Mouse (Mus musculus) testis, adult 2 months (tissue): ENCODE measurements at regions not wholly inside any gene's neighbourhood (a gene's known extent, or its start where the extent isn't known, plus 50 kb on each side); places are given as distances from the start of the nearest gene placed in this dataset.
A peak's percentile ranks its signal among the peaks of the same experiment; 100 is the strongest.

Experiments
- H3K27ac ChIP-seq: fragments of 200-500 bp; 2 replicates; pipeline ENCODE4 v1.5.1; 2012; ENCODE audit warnings: low read depth, low read length; ENCODE audit not compliant: control insufficient read depth, insufficient read depth
- H3K27me3 ChIP-seq: fragments of 200-500 bp; 2 replicates; pipeline ENCODE4 v1.6.1; 2012; ENCODE audit warnings: mild to moderate bottlenecking, low read length, moderate library complexity; ENCODE audit not compliant: control insufficient read depth, insufficient read depth
- H3K36me3 ChIP-seq: fragments of 200-500 bp; 2 replicates; pipeline ENCODE4 v1.6.1; 2012; ENCODE audit warnings: mild to moderate bottlenecking, low read length; ENCODE audit not compliant: control insufficient read depth, insufficient read depth
- H3K4me1 ChIP-seq: fragments of 200-500 bp; 2 replicates; pipeline ENCODE4 v1.6.1; 2012; ENCODE audit warnings: low read length; ENCODE audit not compliant: control insufficient read depth, insufficient read depth
- H3K4me3 ChIP-seq: fragments of 200-500 bp; 2 replicates; pipeline ENCODE4 v1.5.1; 2012; ENCODE audit warnings: low read depth, mild to moderate bottlenecking, low read length, moderate library complexity, mixed read lengths; ENCODE audit not compliant: control insufficient read depth
- CTCF ChIP-seq: fragments of 200-500 bp; IDR thresholded peaks from 2 replicates; pipeline ENCODE4 v1.5.1; 2012; ENCODE audit warnings: low read depth, mild to moderate bottlenecking, inconsistent platforms, low read length, moderate library complexity; ENCODE audit not compliant: control insufficient read depth, insufficient read depth, insufficient replicate concordance
- POLR2A ChIP-seq: fragments of 200-500 bp; IDR thresholded peaks from 2 replicates; pipeline ENCODE4 v1.6.1; 2012; ENCODE audit warnings: low read depth, mild to moderate bottlenecking, inconsistent platforms, low read length, moderate library complexity; ENCODE audit not compliant: control insufficient read depth

GRCm38 (mm10) chr3:118433441-118434021 lies 128.4 kb upstream of the Dpyd start:
- Histone ChIP-seq H3K27me3 (peaks cover 8% of the 10 kb centered on the region), H3K4me3 (peak overlapping the region; percentile 76), H3K36me3 (no peaks in the 10 kb centered on the region), H3K27ac (no peak overlapping the region), H3K4me1 (peaks cover 9% of the 10 kb centered on the region)
- no peak for TF ChIP-seq CTCF
- TF ChIP-seq POLR2A, result 0 out of 2 replicates have a peak, but pooled peaks have one; percentile 16

DNA sequence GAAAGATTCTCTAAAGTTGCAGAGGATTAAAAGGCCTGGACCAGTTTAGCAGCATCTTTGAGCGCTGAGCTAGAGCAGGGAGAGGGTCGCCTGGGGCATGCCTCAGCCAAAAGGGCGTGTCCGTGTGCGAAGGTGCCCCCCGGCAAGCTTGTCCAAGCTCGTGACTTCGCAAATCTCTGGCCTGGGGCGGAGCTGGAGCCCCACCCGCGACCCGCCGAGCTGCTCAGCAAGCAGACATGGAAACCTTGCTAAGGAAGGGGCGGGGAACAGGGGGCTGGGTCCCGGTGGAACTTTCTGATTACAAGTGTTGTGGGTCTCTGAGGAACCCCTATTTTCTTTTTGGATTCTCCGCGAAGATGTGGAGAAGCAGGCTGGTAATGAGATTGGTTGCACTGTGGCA lies 127.6 kb upstream of the Dpyd start:
- TF ChIP-seq CTCF (no peak), POLR2A (no peak)
- H3K27me3 ChIP-seq, result peaks cover 8% of the 10 kb centered on the region
- no peak overlapping the region for H3K27ac ChIP-seq
- no peaks in the 10 kb centered on the region for H3K36me3 ChIP-seq
- H3K4me3 ChIP-seq, result peak overlapping the region; percentile 49
- H3K4me1 ChIP-seq, result peaks cover 9% of the 10 kb centered on the region

- Histone ChIP-seq H3K27me3 (peaks cover 8% of the 10 kb centered on the region), H3K27ac (no peak overlapping the region), H3K4me3 (peak overlapping the region; percentile 49), H3K4me1 (peaks cover 9% of the 10 kb centered on the region), H3K36me3 (no peaks in the 10 kb centered on the region)
- TF ChIP-seq POLR2A (no peak), CTCF (no peak)
Measured at GRCm38 (mm10) chr3:118434847-118435246, 127.1 kb upstream of the Dpyd start.

GRCm38 (mm10) chr3:118435248-118435647 lies 126.7 kb upstream of the Dpyd start:
- TF ChIP-seq CTCF, result no peak
- no peak for TF ChIP-seq POLR2A
- Histone ChIP-seq H3K27me3 (peaks cover 8% of the 10 kb centered on the region), H3K36me3 (no peaks in the 10 kb centered on the region), H3K4me3 (peak overlapping the region; percentile 49), H3K27ac (no peak overlapping the region), H3K4me1 (peaks cover 8% of the 10 kb centered on the region)

DNA sequence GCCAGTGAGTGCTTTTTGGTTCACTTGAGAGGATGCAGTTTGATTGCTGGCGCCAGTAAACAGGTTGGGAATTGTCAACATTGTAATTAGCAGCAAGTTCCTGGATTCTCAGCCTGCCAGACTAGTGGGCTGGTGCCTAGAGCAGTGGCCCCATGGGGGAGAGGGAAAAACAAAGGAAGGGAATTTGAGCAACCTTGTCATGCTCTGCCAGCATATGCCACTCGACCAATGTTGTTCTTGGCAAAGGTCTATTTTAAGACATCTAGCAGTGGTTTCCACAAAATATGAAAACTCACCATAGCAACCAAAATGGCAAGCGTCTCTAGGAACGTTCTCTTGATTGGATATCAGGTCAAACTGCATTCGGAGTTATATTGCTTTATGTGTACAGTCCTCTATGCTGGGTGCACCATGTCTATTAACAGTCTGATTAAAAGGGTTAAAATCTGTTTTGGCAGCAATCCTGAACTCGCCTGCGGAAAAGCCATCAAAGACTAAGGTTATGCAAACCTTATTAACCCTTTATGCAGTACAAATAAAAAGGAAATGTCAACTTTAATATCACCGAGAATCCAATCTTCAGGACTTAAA lies 118.1 kb upstream of the Dpyd start:
- no peak overlapping the region for H3K27ac ChIP-seq
- H3K4me1 ChIP-seq, result no peaks in the 10 kb centered on the region
- no peak overlapping the region for H3K4me3 ChIP-seq
- no peaks in the 10 kb centered on the region for H3K36me3 ChIP-seq
- no peak for TF ChIP-seq POLR2A
- TF ChIP-seq CTCF, result no peak
- H3K27me3 ChIP-seq, result no peaks in the 10 kb centered on the region

DNA sequence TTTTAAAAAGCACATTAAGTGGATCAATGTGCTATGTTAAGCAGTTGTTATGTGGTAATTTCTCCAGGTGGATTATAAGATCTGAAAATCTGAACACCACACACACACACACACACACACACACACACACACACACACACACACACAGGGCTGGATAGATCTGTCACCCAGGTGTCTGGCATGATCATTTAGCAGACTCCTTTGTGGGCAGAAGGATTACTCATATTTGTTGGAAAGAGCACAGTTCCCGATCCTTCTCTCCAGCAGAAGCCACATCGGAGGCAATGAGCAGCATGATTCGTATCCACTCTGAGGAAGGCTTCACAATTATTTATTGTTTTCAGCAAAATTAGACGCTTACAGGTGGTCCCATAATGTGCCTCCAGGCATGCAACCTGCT lies 116.6 kb upstream of the Dpyd start:
- no peaks in the 10 kb centered on the region for H3K27me3 ChIP-seq
- H3K4me1 ChIP-seq, result no peaks in the 10 kb centered on the region
- no peaks in the 10 kb centered on the region for H3K36me3 ChIP-seq
- H3K4me3 ChIP-seq, result no peak overlapping the region
- H3K27ac ChIP-seq, result no peak overlapping the region
- TF ChIP-seq CTCF (no peak), POLR2A (no peak)

GRCm38 (mm10) chr3:118459636-118460035 lies 102.3 kb upstream of the Dpyd start:
- Histone ChIP-seq H3K4me3 (no peak overlapping the region), H3K36me3 (no peaks in the 10 kb centered on the region), H3K4me1 (no peaks in the 10 kb centered on the region), H3K27me3 (no peaks in the 10 kb centered on the region), H3K27ac (no peak overlapping the region)
- no peak for TF ChIP-seq CTCF
- TF ChIP-seq POLR2A, result no peak
